ENCODE assay signal across 9 mouse cellular contexts in the genomic region with DNA sequence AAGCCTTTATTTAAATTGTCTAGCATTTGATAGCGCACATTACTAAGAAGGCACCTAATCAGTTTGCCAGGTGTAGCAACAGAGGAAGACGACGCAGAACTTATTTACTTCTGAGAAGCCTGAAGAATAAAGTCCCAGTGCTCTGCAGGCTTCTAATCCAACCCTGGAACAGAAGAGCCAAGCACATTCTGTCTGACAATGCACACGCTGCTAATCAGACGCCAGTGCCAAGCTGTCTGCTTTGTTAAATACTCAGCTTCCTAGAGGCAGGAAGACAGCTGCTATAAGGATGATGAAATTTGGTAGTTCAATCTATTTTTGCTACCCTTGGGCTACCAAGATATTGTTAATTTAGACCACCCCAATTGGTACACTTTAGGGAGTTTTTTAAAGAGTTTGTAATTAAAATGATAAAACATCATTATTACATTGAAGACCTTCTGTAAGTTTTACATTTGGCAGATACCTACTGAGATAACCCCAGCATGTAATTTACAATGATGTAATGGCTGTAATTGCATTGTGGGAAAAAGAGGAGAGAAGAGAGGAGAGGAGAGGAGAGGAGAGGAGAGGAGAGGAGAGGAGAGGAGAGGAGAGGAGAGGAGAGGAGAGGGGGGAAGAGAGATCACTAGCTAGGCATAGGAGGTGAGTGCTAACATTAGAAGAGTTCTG.
DNase-seq lines count a peak whose midpoint lies in the region; ATAC-seq lines count a peak whose summit lies in the region.
"Had no signal": no experiment of that assay in that cellular context is flagged by ENCODE, and none has a peak within 500 bp of the region (broad histone marks: within the 10 kb centered on the region; RNA-seq: fewer than 3 reads in every experiment).

No protein-coding gene starts in this region.

- H3K27me3 ChIP-seq in hindbrain, embryonic 12.5 days, result no peaks in the 10 kb centered on the region
- no peaks in the 10 kb centered on the region for H3K27me3 ChIP-seq in midbrain, embryonic 14.5 days (ENCODE audit: control insufficient read depth, insufficient read depth, low read length)
- H3K27me3 ChIP-seq in heart, embryonic 10.5 days (ENCODE audit: insufficient read depth, poor library complexity, severe bottlenecking), result no peaks in the 10 kb centered on the region
- H3K27me3 ChIP-seq: liver, embryonic 13.5 days had no signal

- H3K27ac ChIP-seq in hindbrain, embryonic 12.5 days, result peak overlapping the region; percentile 89
- peak overlapping the region; percentile 84 for H3K27ac ChIP-seq in midbrain, embryonic 14.5 days (replicated peaks; ENCODE audit: low read depth, low read length)
- H3K27ac ChIP-seq in heart, embryonic 10.5 days, result no peak overlapping the region
- H3K27ac ChIP-seq: liver, embryonic 13.5 days had no signal

- H3K36me3 ChIP-seq in hindbrain, embryonic 12.5 days, result no peaks in the 10 kb centered on the region
- H3K36me3 ChIP-seq in midbrain, embryonic 14.5 days (ENCODE audit: control insufficient read depth, insufficient read depth, low read length), result no peaks in the 10 kb centered on the region
- no peaks in the 10 kb centered on the region for H3K36me3 ChIP-seq in heart, embryonic 10.5 days

- no peak overlapping the region for H3K4me2 ChIP-seq in hindbrain, embryonic 12.5 days (replicated peaks)
- H3K4me2 ChIP-seq in midbrain, embryonic 14.5 days (ENCODE audit: low read length), result peak overlapping the region; percentile 38
- H3K4me2 ChIP-seq: liver, embryonic 13.5 days had no signal

- 20% methylated on average over 5 of the region's 5 CpGs for WGBS in hindbrain, embryonic 12.5 days
- WGBS in midbrain, embryonic 14.5 days, result 3% methylated on average over 5 of the region's 5 CpGs
- WGBS in heart, embryonic 10.5 days, result 62% methylated on average over 5 of the region's 5 CpGs

- peaks cover 23% of the 10 kb centered on the region for H3K4me1 ChIP-seq in hindbrain, embryonic 12.5 days
- peaks cover 23% of the 10 kb centered on the region for H3K4me1 ChIP-seq in midbrain, embryonic 14.5 days (ENCODE audit: control insufficient read depth, insufficient read depth, low read length)
- peaks cover 10% of the 10 kb centered on the region; the same call in 1 of the 2 replicates for H3K4me1 ChIP-seq in heart, embryonic 10.5 days
- H3K4me1 ChIP-seq: liver, embryonic 13.5 days had no signal

- H3K9me3 ChIP-seq in hindbrain, embryonic 12.5 days (replicated peaks), result no peaks in the 10 kb centered on the region
- no peaks in the 10 kb centered on the region for H3K9me3 ChIP-seq in midbrain, embryonic 14.5 days (ENCODE audit: control insufficient read depth, low read length)
- no peaks in the 10 kb centered on the region for H3K9me3 ChIP-seq in heart, embryonic 10.5 days
- H3K9me3 ChIP-seq: liver, embryonic 13.5 days had no signal

- H3K9ac ChIP-seq in hindbrain, embryonic 12.5 days, result no peak overlapping the region
- H3K9ac ChIP-seq in midbrain, embryonic 14.5 days (replicated peaks; ENCODE audit: low read length), result no peak overlapping the region; the same call in 1 of the 2 replicates
- H3K9ac ChIP-seq: liver, embryonic 13.5 days had no signal

- peak; percentile 70 for ATAC-seq in frontal cortex, adult (ENCODE audit: low TSS enrichment)
- peak; percentile 68; the same call in 1 of the 2 replicates for ATAC-seq in hindbrain, embryonic 12.5 days (ENCODE audit: low FRiP score)
- peak; percentile 69 for ATAC-seq in midbrain, embryonic 14.5 days (ENCODE audit: low FRiP score, low TSS enrichment)

- DNase-seq in frontal cortex, postnatal 14 days (ENCODE audit: low spot score in 2 of 2), result no peak
- peak; percentile 73 to 75 for DNase-seq in cerebellum, postnatal 14 days
- DNase-seq in midbrain, embryonic 14.5 days, result peak; percentile 86
- DNase-seq in urinary bladder, postnatal 36 days (ENCODE audit: low spot score in 2 of 2), result no peak
- no peak for DNase-seq in gastrocnemius, adult 18-20 months (ENCODE audit: low spot score)
- DNase-seq in heart, embryonic 10.5 days (ENCODE audit: low spot score), result no peak
- DNase-seq: liver, embryonic 13.5 days had no signal

- H3K4me3 ChIP-seq in hindbrain, embryonic 12.5 days, result no peak overlapping the region
- no peak overlapping the region for H3K4me3 ChIP-seq in midbrain, embryonic 14.5 days (replicated peaks; ENCODE audit: low read depth, low read length)
- H3K4me3 ChIP-seq in heart, embryonic 10.5 days, result no peak overlapping the region
- H3K4me3 ChIP-seq: liver, embryonic 13.5 days had no signal

Comparison
In these comparisons a context has a peak if more than half of its experiments do, and no peak if none do; other contexts are left out.
1. DNase-seq: peak in cerebellum, postnatal 14 days (2 of 2) and midbrain, embryonic 14.5 days (single experiment); none in frontal cortex, postnatal 14 days (0 of 2), urinary bladder, postnatal 36 days (0 of 2), gastrocnemius, adult 18-20 months (single experiment) and heart, embryonic 10.5 days (single experiment).
2. Peak in every context shown above with its lines, with median percentiles within 50 percentile points of each other: ATAC-seq.